Mouse (Mus musculus) heart, embryonic 14.5 days (tissue): ENCODE data around the gene Wdtc1. TPM values are rescaled to one million over a fixed set of nuclear protein-coding genes. Genes with fewer than 3 reads are reported as not detected.

ENCODE experiments used
- ATAC-seq: fragments of 200-750 bp; cut with Nextera tagmentation; 2 replicates; pipeline ENCODE4 v1.8.0; 2017; ENCODE audit warnings: low read depth, moderate TSS enrichment; ENCODE audit not compliant: insufficient number of reproducible peaks, insufficient read depth, low FRiP score
- H3K27ac ChIP-seq, 2 experiments: fragments of 200-500 bp in 1 of 2; fragments of 300-500 bp in 1 of 2; sonication (generic) in 1 of 2; replicated peaks in 1 of 2; 2 replicates each; pipeline ENCODE4 v1.5.1; 2012 to 2014; ENCODE audit warnings: low read depth in 2 of 2, low read length in 2 of 2, control low read depth in 1 of 2, mild to moderate bottlenecking in 1 of 2, mixed read lengths in 1 of 2; ENCODE audit not compliant: control insufficient read depth in 1 of 2, insufficient read depth in 1 of 2
- H3K27me3 ChIP-seq: fragments of 300-500 bp; sonication (generic); 2 replicates; pipeline ENCODE4 v1.6.1; 2014; ENCODE audit warnings: mild to moderate bottlenecking, low read length, control low read depth; ENCODE audit not compliant: control insufficient read depth, insufficient read depth
- H3K36me3 ChIP-seq: fragments of 300-500 bp; sonication (generic); 2 replicates; pipeline ENCODE4 v1.6.1; 2014; ENCODE audit warnings: mild to moderate bottlenecking, control low read depth, low read length, mixed read lengths; ENCODE audit not compliant: control insufficient read depth, insufficient read depth
- H3K4me1 ChIP-seq, 2 experiments: fragments of 200-500 bp in 1 of 2; fragments of 300-500 bp in 1 of 2; sonication (generic) in 1 of 2; 2 replicates each; pipeline ENCODE4 v1.6.1; 2012 to 2014; ENCODE audit warnings: low read length in 2 of 2, control low read depth in 1 of 2, mixed read lengths in 1 of 2; ENCODE audit not compliant: control insufficient read depth in 2 of 2, insufficient read depth in 2 of 2
- H3K4me2 ChIP-seq: fragments of 300-500 bp; sonication (generic); 2 replicates; pipeline ENCODE4 v1.6.1; 2014; ENCODE audit warnings: mild to moderate bottlenecking, low read length
- H3K4me3 ChIP-seq, 2 experiments: fragments of 200-500 bp in 1 of 2; fragments of 300-500 bp in 1 of 2; sonication (generic) in 1 of 2; 2 replicates each; pipeline ENCODE4 v1.5.1; 2012 to 2014; ENCODE audit warnings: low read length in 2 of 2, mild to moderate bottlenecking in 2 of 2, control low read depth in 1 of 2, low read depth in 1 of 2, moderate library complexity in 1 of 2; ENCODE audit not compliant: control insufficient read depth in 1 of 2, insufficient read depth in 1 of 2
- H3K9ac ChIP-seq: fragments of 300-500 bp; sonication (generic); 2 replicates; pipeline ENCODE4 v1.6.1; 2014; ENCODE audit warnings: mild to moderate bottlenecking, low read length
- H3K9me3 ChIP-seq: fragments of 300-500 bp; sonication (generic); 2 replicates; pipeline ENCODE4 v1.6.1; 2016; ENCODE audit warnings: low read length, control low read depth; ENCODE audit not compliant: control insufficient read depth
- WGBS: fragments of 180-500 bp; shearing (Covaris S2); extraction: QIAGEN DNeasy Blood & Tissue Kit; methylation state at CpG from one replicate; pipeline ENCODE4 v1.1.7; 2014; 5-methylcytosine and 5-hydroxymethylcytosine counted together
- polyA plus RNA-seq: library from polyadenylated mRNA; unstranded; fragments of >200 nt; fragmentation: Nextera tagmentation; extraction: Ambion mirVana; gene quantifications from 2 replicates; pipeline ENCODE4 v1.2.1, GENCODE M21; 2014

The Wdtc1 gene
- polyA plus RNA-seq, 1 experiment from 2014 or later = 17.3 TPM

- H3K4me3 ChIP-seq = no peak overlapping the region
- H3K27ac ChIP-seq = no peak overlapping the region
- H3K27me3 ChIP-seq = no peaks in the 10 kb centered on the region
- H3K4me1 ChIP-seq = no peaks in the 10 kb centered on the region; a peak in 1 of 4 replicates
- 86% methylated on average over 4 of the region's 4 CpGs for WGBS
- H3K9ac ChIP-seq = no peak overlapping the region
- ATAC-seq = no peak
- no peaks in the 10 kb centered on the region for H3K9me3 ChIP-seq
- peaks cover 67% of the 10 kb centered on the region for H3K36me3 ChIP-seq
- H3K4me2 ChIP-seq = no peak overlapping the region
Observed at GRCm38 (mm10) chr4:133265759-133266158, 87.5 kb downstream of the Wdtc1 start.

GRCm38 (mm10) chr4:133265297-133265696 lies 88.0 kb downstream of the Wdtc1 start:
- no peak overlapping the region for H3K4me3 ChIP-seq
- WGBS = 95% methylated on average over 3 of the region's 3 CpGs
- ATAC-seq = no peak
- no peaks in the 10 kb centered on the region for H3K27me3 ChIP-seq
- no peaks in the 10 kb centered on the region; a peak in 1 of 4 replicates for H3K4me1 ChIP-seq
- H3K27ac ChIP-seq = no peak overlapping the region
- H3K9ac ChIP-seq = no peak overlapping the region
- H3K36me3 ChIP-seq = peaks cover 63% of the 10 kb centered on the region
- no peaks in the 10 kb centered on the region for H3K9me3 ChIP-seq
- H3K4me2 ChIP-seq = no peak overlapping the region

- ATAC-seq = no peak
- Histone ChIP-seq H3K9me3 (no peaks in the 10 kb centered on the region), H3K4me2 (no peak overlapping the region), H3K4me3 (no peak overlapping the region), H3K27me3 (no peaks in the 10 kb centered on the region), H3K9ac (no peak overlapping the region), H3K27ac (no peak overlapping the region), H3K36me3 (peaks cover 56% of the 10 kb centered on the region), H3K4me1 (no peaks in the 10 kb centered on the region; a peak in 1 of 4 replicates)
- 97% methylated on average over 2 of the region's 2 CpGs for WGBS
Observed at GRCm38 (mm10) chr4:133264559-133264958, 88.7 kb downstream of the Wdtc1 start.

- no peak overlapping the region for H3K27ac ChIP-seq
- peaks cover 48% of the 10 kb centered on the region for H3K36me3 ChIP-seq
- WGBS = 91% methylated on average over 5 of the region's 5 CpGs
- no peak for ATAC-seq
- H3K27me3 ChIP-seq = 0 out of 2 replicates have a peak, but pooled peaks cover 2% of the 10 kb centered on the region
- no peak overlapping the region for H3K9ac ChIP-seq
- no peak overlapping the region for H3K4me2 ChIP-seq
- no peak overlapping the region for H3K4me3 ChIP-seq
- H3K9me3 ChIP-seq = no peaks in the 10 kb centered on the region
- no peaks in the 10 kb centered on the region for H3K4me1 ChIP-seq
Observed at GRCm38 (mm10) chr4:133263756-133264155, 89.5 kb downstream of the Wdtc1 start.

GRCm38 (mm10) chr4:133262882-133263281 lies 90.4 kb downstream of the Wdtc1 start, which contains the start of gene Sytl1:
Gene Sytl1, minus strand, starts transcription at chr4:133263113.
- Histone ChIP-seq H3K27ac (no peak within 1 kb of the TSS), H3K4me3 (no peak within 1 kb of the TSS), H3K36me3 (peaks cover 39% of the 10 kb centered on the region), H3K9ac (no peak within 1 kb of the TSS), H3K27me3 (peaks cover 6% of the 10 kb centered on the region; the same call in 1 of the 2 replicates), H3K9me3 (no peaks in the 10 kb centered on the region), H3K4me1 (no peaks in the 10 kb centered on the region), H3K4me2 (no peak within 1 kb of the TSS)
- 40% methylated on average over 7 of the region's 7 CpGs for WGBS
- no peak for ATAC-seq

GRCm38 (mm10) chr4:133262375-133262765 lies 90.9 kb downstream of the Wdtc1 start:
- no peak overlapping the region for H3K4me2 ChIP-seq
- WGBS = 63% methylated on average over 7 of the region's 7 CpGs
- no peak overlapping the region for H3K4me3 ChIP-seq
- no peaks in the 10 kb centered on the region for H3K9me3 ChIP-seq
- H3K27me3 ChIP-seq = peaks cover 12% of the 10 kb centered on the region; the same call in 1 of the 2 replicates
- no peaks in the 10 kb centered on the region for H3K4me1 ChIP-seq
- ATAC-seq = no peak
- no peak overlapping the region for H3K27ac ChIP-seq
- no peak overlapping the region for H3K9ac ChIP-seq
- peaks cover 34% of the 10 kb centered on the region for H3K36me3 ChIP-seq

GRCm38 (mm10) chr4:133261641-133262374 lies 91.5 kb downstream of the Wdtc1 start:
- Histone ChIP-seq H3K4me2 (no peak overlapping the region), H3K27ac (no peak overlapping the region), H3K27me3 (peaks cover 17% of the 10 kb centered on the region), H3K4me3 (no peak overlapping the region), H3K4me1 (no peaks in the 10 kb centered on the region), H3K9ac (no peak overlapping the region), H3K36me3 (peaks cover 29% of the 10 kb centered on the region), H3K9me3 (no peaks in the 10 kb centered on the region)
- 41% methylated on average over 10 of the region's 10 CpGs for WGBS
- ATAC-seq = no peak
